Mouse (Mus musculus): ENCODE measurements around the gene Mapt. TPM values are rescaled to one million over a fixed set of nuclear protein-coding genes. Genes with fewer than 3 reads are reported as not detected.

The Mapt gene
- polyA plus RNA-seq, 1 experiment from 2014 or later = 9.7 TPM

DNA sequence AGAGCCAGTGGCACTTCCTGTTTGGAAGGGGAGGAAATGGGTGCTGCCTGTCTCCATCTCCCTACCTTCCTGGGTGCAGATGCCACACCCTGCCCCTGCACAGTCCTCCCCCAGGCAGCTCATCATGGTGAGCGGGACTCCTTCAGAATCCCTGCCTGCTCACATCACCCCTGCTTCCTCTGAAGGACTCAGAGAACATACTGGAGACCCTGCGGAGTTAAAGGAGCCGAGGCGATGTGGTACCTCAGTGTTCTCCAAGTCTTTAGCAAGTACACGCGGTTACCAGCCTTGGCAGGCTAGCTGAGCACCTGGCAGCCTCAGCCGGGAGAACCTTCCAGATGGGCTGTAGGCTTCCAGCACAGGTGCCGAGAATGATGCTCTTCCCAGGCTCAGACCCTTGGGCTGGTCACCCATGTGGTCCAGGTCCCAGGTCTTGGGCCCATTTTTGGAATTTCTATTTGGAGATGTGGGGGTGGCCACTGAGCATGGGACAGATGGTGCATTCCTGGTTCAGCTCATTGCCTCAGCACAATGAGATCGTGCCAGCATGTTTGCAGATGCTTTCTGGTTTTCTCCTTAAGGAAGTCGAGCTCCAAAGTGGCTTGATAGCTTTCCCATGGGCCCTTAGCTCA is 23.3 kb downstream of the Mapt start:
- WGBS = 81% methylated on average over 10 of the region's 10 CpGs
- no peak for ATAC-seq (ENCODE audit: insufficient number of reproducible peaks, insufficient read depth, low FRiP score, low TSS enrichment, low read depth)
- Histone ChIP-seq H3K36me3 (no peaks in the 10 kb centered on the region), H3K4me1 (peaks cover 11% of the 10 kb centered on the region), H3K9me3 (no peaks in the 10 kb centered on the region), H3K27me3 (no peaks in the 10 kb centered on the region), H3K4me3 (no peak overlapping the region), H3K4me2 (no peak overlapping the region), H3K9ac (no peak overlapping the region), H3K27ac (no peak overlapping the region)

DNA sequence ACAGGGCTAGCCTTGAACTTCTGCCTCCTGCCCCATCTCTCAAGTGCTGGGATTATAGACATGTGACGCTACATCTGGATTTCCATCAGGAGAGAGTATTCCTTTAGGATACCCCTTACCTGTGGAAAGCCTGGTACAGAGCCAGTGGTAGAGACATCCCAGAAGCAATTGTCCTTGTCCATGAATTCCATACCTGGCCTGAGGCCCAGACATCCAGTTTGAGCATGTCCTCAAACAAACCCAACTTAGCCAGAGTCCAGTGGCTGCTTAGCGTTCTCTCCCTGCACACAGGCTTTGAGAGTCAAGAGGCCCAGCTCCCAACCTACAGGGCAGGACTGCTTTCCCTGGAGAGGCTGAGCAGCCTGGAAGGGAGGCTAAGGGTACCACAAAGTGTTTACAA is 25.0 kb downstream of the Mapt start:
- no peak for ATAC-seq (ENCODE audit: insufficient number of reproducible peaks, insufficient read depth, low FRiP score, low TSS enrichment, low read depth)
- Histone ChIP-seq H3K4me3 (no peak overlapping the region), H3K9ac (no peak overlapping the region), H3K36me3 (no peaks in the 10 kb centered on the region), H3K27me3 (no peaks in the 10 kb centered on the region), H3K4me1 (peaks cover 10% of the 10 kb centered on the region), H3K4me2 (no peak overlapping the region), H3K27ac (no peak overlapping the region), H3K9me3 (no peaks in the 10 kb centered on the region)
- 88% methylated on average over 2 of the region's 2 CpGs for WGBS

DNA sequence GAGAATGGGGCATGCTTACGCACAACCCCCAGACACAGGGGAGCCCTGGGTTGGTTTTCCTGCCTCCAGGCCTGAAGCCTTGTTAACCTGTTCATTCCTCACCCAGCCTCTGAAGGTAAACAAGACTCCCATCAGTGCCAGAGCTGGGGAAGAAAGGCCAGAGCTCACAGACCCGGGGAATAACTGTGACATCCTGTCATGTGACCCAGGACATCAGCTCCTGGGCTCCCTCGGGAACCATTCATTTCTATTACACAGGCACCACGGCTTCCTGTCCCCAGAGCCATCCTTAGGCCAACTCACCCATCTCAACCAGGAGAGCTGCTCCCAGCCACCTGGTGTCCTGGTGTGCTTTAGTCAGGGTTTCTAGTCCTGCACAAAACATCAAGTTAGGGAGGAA is 27.8 kb downstream of the Mapt start:
- H3K4me1 ChIP-seq = peaks cover 10% of the 10 kb centered on the region
- no peak overlapping the region for H3K4me3 ChIP-seq
- H3K36me3 ChIP-seq = no peaks in the 10 kb centered on the region
- no peaks in the 10 kb centered on the region for H3K27me3 ChIP-seq
- WGBS = 28% methylated on average over 4 of the region's 4 CpGs
- no peak overlapping the region for H3K9ac ChIP-seq
- H3K9me3 ChIP-seq = no peaks in the 10 kb centered on the region
- H3K27ac ChIP-seq = no peak overlapping the region
- no peak overlapping the region for H3K4me2 ChIP-seq
- no peak for ATAC-seq (ENCODE audit: insufficient number of reproducible peaks, insufficient read depth, low FRiP score, low TSS enrichment, low read depth)

DNA sequence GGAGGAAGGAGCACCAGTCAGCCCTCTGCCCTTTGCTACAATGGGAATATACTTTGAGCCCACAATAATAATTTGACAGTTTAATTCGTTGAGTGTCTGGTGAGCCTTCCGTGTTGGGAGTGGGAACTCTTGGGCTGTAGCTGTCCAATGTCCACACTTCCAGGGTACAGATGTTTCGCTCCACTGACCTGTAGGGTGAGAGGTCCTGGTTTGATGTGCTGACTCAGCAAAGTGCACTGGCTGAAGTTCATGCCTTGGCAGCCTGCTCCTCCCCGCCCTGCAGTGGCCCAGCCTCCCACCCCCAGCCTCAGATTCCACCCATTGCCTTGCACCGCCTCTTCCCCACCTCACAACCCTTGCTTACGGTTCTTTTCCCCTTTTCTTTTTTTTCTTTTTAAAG is 33.5 kb downstream of the Mapt start:
- no peaks in the 10 kb centered on the region for H3K27me3 ChIP-seq
- no peak overlapping the region for H3K4me2 ChIP-seq
- no peak overlapping the region for H3K27ac ChIP-seq
- H3K4me3 ChIP-seq = no peak overlapping the region
- peaks cover 4% of the 10 kb centered on the region; the same call in 1 of the 2 replicates for H3K4me1 ChIP-seq
- no peaks in the 10 kb centered on the region for H3K36me3 ChIP-seq
- 77% methylated on average over 6 of the region's 6 CpGs for WGBS
- ATAC-seq (ENCODE audit: insufficient number of reproducible peaks, insufficient read depth, low FRiP score, low TSS enrichment, low read depth) = no peak
- no peaks in the 10 kb centered on the region for H3K9me3 ChIP-seq
- H3K9ac ChIP-seq = no peak overlapping the region

DNA sequence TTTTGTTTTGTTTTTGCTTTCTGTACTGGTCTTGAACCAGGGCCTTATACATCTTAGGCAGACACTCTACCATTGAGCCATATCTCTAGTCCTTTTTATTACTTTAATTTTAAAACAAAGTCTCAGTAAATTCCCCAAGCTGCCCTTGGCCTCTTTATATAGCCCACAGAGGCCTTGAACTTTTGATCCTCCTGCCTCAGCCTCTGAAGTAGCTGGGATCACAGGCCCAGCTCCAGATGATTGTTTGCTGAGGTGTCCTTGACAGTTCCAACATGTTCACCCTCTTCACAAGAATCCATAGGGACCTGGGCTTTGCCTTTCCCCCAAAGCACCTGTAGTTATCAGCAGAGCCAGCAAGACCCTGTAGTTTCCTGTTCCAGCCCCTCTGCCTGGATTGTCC is 34.5 kb downstream of the Mapt start:
- no peak overlapping the region for H3K4me3 ChIP-seq
- no peaks in the 10 kb centered on the region for H3K36me3 ChIP-seq
- no peak overlapping the region for H3K4me2 ChIP-seq
- ATAC-seq (ENCODE audit: insufficient number of reproducible peaks, insufficient read depth, low FRiP score, low TSS enrichment, low read depth) = no peak
- H3K27me3 ChIP-seq = no peaks in the 10 kb centered on the region
- no peak overlapping the region for H3K9ac ChIP-seq
- H3K27ac ChIP-seq = no peak overlapping the region
- peaks cover 5% of the 10 kb centered on the region; the same call in 1 of the 2 replicates for H3K4me1 ChIP-seq
- H3K9me3 ChIP-seq = no peaks in the 10 kb centered on the region

DNA sequence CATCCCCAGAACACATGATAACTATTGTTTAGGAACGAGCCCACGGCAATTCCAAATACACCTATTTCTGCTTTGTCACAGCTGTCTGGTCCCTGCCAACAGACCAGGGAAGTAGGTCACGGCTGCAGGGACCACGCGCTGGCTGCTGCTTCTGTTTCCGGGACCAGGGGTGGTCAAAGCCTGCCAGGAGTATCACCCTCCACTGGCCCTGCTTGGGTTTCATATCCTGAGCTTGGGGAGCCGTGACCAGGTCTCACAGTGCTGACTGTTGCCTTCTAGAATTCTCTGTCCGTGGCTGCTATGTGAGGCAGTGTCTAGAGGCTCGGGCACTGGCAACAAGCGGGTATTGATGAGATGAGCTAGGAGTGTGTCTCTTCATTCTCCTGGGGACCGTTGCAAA is 36.2 kb downstream of the Mapt start:
- ATAC-seq (ENCODE audit: insufficient number of reproducible peaks, insufficient read depth, low FRiP score, low TSS enrichment, low read depth) = no peak
- Histone ChIP-seq H3K4me1 (peaks cover 5% of the 10 kb centered on the region; the same call in 1 of the 2 replicates), H3K9me3 (no peaks in the 10 kb centered on the region), H3K4me3 (no peak overlapping the region), H3K4me2 (no peak overlapping the region), H3K9ac (no peak overlapping the region), H3K36me3 (no peaks in the 10 kb centered on the region), H3K27me3 (no peaks in the 10 kb centered on the region), H3K27ac (no peak overlapping the region)
- 78% methylated on average over 11 of the region's 11 CpGs for WGBS

DNA sequence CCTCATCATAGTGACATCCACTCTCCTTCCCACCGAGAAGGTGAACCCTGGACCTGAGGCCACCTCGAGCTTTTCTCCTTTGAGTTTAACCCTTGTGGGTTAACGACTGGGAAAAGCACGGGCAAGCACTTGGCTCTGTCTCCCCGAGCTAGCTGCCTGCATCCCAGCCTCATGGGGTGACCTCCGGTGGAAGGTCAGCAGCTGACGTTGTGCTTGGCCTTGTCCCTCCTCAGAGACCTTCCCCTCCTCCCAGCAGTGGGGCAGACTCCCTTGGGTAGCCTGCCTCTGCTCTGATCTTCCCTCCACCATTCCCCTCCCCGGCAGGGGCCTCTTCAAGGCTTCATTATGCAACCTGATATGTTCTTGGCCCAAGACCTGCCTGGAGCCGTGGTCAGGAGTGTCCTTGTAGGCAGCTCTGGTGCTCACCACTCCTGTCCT is 38.2 kb downstream of the Mapt start:
- H3K27me3 ChIP-seq = no peaks in the 10 kb centered on the region
- H3K4me3 ChIP-seq = no peak overlapping the region
- no peak for ATAC-seq (ENCODE audit: insufficient number of reproducible peaks, insufficient read depth, low FRiP score, low TSS enrichment, low read depth)
- H3K36me3 ChIP-seq = no peaks in the 10 kb centered on the region
- no peak overlapping the region for H3K27ac ChIP-seq
- no peak overlapping the region for H3K9ac ChIP-seq
- peaks cover 5% of the 10 kb centered on the region; the same call in 1 of the 2 replicates for H3K4me1 ChIP-seq
- 48% methylated on average over 9 of the region's 9 CpGs for WGBS
- no peaks in the 10 kb centered on the region for H3K9me3 ChIP-seq
- no peak overlapping the region for H3K4me2 ChIP-seq

DNA sequence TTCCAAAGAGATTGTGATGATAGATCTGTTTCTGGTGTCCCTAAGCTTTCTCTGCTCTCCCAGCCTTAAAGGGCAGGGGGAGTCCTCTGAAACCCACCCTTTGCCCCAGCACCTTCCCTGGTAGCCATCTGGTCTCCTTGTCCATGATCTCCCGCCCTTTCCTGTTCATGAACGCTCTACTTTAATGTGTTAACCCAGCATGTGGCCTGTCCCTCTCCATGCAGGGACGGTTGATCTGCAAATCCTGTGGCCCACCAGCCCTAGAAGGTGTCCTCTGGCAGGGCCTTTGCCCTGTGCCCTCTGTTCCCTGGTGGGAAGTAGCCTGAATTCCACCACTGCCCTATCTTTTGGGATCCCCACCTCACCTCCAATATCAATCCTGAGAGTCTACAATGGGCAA is 39.3 kb downstream of the Mapt start:
- H3K9ac ChIP-seq = no peak overlapping the region
- no peak for ATAC-seq (ENCODE audit: insufficient number of reproducible peaks, insufficient read depth, low FRiP score, low TSS enrichment, low read depth)

DNA sequence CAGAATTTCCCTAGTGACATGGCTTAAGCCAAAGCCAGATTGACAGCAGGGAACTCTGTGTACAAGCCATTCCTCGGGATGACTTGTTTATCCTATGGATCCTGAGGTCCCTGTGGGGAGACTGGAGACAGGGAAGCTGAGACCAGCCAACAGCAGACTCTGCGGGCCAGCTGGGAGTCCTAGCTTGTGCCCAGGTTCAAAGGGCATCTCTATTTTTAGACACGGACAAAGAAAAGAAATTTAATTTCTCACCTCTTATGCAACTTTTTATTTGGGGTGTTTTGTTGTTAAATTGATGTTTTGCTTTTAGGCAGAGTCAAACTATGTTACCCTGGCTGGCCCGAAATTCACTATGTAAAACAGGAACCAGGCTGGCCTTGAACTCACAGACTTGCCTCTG is 39.7 kb downstream of the Mapt start:
- H3K4me3 ChIP-seq = no peak overlapping the region
- H3K36me3 ChIP-seq = no peaks in the 10 kb centered on the region
- no peaks in the 10 kb centered on the region for H3K9me3 ChIP-seq
- H3K27ac ChIP-seq = no peak overlapping the region
- ATAC-seq (ENCODE audit: insufficient number of reproducible peaks, insufficient read depth, low FRiP score, low TSS enrichment, low read depth) = no peak
- 71% methylated on average over 4 of the region's 4 CpGs for whole genome bisulfite sequencing
- no peaks in the 10 kb centered on the region for H3K27me3 ChIP-seq
- H3K9ac ChIP-seq = no peak overlapping the region
- no peak overlapping the region for H3K4me2 ChIP-seq
- peaks cover 5% of the 10 kb centered on the region; the same call in 1 of the 2 replicates for H3K4me1 ChIP-seq

More for the DNA sequence above, 39.3 kb downstream of the Mapt start:
- Histone ChIP-seq H3K9me3 (no peaks in the 10 kb centered on the region), H3K4me3 (no peak overlapping the region), H3K27ac (no peak overlapping the region), H3K4me2 (no peak overlapping the region), H3K4me1 (peaks cover 5% of the 10 kb centered on the region; the same call in 1 of the 2 replicates), H3K27me3 (no peaks in the 10 kb centered on the region), H3K36me3 (no peaks in the 10 kb centered on the region)
- 85% methylated on average over 3 of the region's 3 CpGs for WGBS

DNA sequence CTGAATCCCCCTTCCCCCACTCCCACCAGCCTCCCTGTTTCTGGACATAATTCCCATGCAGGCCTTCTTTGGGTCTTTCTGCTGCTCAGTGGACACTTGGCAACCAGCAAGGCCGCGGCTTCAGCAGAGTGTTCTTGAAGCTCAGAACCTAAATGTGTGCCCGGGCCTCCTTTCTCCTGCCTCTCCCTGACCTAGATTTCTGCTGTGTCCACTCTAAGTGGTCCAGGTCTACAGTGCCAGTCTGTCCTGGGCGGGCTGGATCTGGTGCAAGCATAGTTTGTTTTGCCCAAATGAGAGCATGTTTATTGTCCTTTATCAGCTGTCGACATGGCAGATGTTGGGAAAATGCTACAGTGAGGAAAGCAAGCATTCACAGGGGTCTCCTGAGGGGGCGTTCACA is 40.7 kb downstream of the Mapt start:
- Histone ChIP-seq H3K9ac (no peak overlapping the region), H3K4me3 (no peak overlapping the region), H3K36me3 (no peaks in the 10 kb centered on the region), H3K27me3 (no peaks in the 10 kb centered on the region), H3K4me2 (no peak overlapping the region), H3K9me3 (no peaks in the 10 kb centered on the region), H3K4me1 (peaks cover 5% of the 10 kb centered on the region; the same call in 1 of the 2 replicates), H3K27ac (no peak overlapping the region)
- ATAC-seq (ENCODE audit: insufficient number of reproducible peaks, insufficient read depth, low FRiP score, low TSS enrichment, low read depth) = no peak
- WGBS = 82% methylated on average over 6 of the region's 6 CpGs

DNA sequence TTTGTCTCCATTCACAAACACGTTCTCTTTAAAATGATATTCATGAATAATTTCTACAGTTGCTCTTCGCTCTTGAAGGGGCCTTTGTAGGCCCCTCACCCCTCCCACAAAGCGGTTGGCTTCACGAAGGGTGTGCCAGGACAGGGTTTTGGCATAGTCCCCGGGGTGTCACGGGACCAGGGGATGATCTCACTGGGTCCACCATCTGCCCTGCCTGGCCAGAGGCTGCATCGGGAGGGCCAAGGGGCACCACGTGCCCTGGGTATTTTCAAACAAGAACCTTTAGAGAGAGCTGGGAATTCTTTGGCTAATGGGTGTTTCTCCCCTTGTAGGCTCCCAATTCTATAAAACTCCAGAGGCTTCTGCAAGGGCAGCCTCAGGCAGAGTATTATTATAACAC is 41.2 kb downstream of the Mapt start:
- Histone ChIP-seq H3K9ac (no peak overlapping the region), H3K27me3 (no peaks in the 10 kb centered on the region), H3K4me1 (peaks cover 5% of the 10 kb centered on the region; the same call in 1 of the 2 replicates), H3K27ac (no peak overlapping the region), H3K4me3 (no peak overlapping the region), H3K4me2 (no peak overlapping the region), H3K36me3 (no peaks in the 10 kb centered on the region), H3K9me3 (no peaks in the 10 kb centered on the region)
- no peak for ATAC-seq (ENCODE audit: insufficient number of reproducible peaks, insufficient read depth, low FRiP score, low TSS enrichment, low read depth)
- 69% methylated on average over 8 of the region's 8 CpGs for WGBS

DNA sequence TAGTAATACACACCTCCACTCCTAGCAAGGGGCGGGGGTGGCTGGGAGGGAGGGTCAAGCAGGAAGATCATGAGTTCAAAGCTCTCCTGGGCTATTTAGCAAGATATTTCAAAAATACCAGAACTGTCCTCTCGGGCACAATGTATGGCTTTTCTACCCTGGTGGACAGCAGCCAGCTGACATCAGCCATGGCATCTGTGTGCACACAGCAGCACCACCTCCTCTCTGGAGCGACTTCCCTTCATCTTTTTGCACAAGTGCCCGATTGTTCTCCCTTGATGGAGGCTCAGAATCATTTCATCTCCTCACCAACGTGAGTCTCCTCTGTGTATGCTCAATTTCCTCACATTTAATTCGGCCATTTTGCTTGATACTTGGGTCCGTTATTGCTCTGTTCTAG is 44.6 kb downstream of the Mapt start:
- Histone ChIP-seq H3K9me3 (no peaks in the 10 kb centered on the region), H3K4me1 (peaks cover 3% of the 10 kb centered on the region; the same call in 1 of the 2 replicates), H3K9ac (no peak overlapping the region), H3K27ac (no peak overlapping the region), H3K27me3 (no peaks in the 10 kb centered on the region), H3K36me3 (no peaks in the 10 kb centered on the region), H3K4me2 (no peak overlapping the region), H3K4me3 (no peak overlapping the region)
- ATAC-seq (ENCODE audit: insufficient number of reproducible peaks, insufficient read depth, low FRiP score, low TSS enrichment, low read depth) = no peak
- 80% methylated on average over 7 of the region's 7 CpGs for WGBS

All from embryonic facial prominence, embryonic 13.5 days (tissue).